17 mouse cellular contexts compared by ENCODE assay signal in genomic region chr9:23383837-23384236, GRCm38 (mm10).
"Had no signal": no experiment of that assay in that cellular context is flagged by ENCODE, and none has a peak within 500 bp of the region (broad histone marks: within the 10 kb centered on the region; RNA-seq: fewer than 3 reads in every experiment).

No protein-coding gene starts in this region.

- H3K4me3 ChIP-seq: layer of hippocampus, adult 2 months; limb, embryonic 10.5 days; limb, embryonic 13.5 days; liver, embryonic 15.5 days had no signal

- H3K9me3 ChIP-seq: limb, embryonic 10.5 days; limb, embryonic 13.5 days; liver, embryonic 15.5 days had no signal

- ATAC-seq: intestine, postnatal 0 days had no signal

- H3K4me2 ChIP-seq: limb, embryonic 13.5 days; liver, embryonic 11.5 days; liver, embryonic 15.5 days; lung, embryonic 14.5 days; midbrain, embryonic 11.5 days had no signal

- H3K36me3 ChIP-seq: limb, embryonic 10.5 days; limb, embryonic 13.5 days; liver, embryonic 15.5 days had no signal

- H3K27ac ChIP-seq: kidney, postnatal 0 days; layer of hippocampus, adult 2 months; limb, embryonic 10.5 days; limb, embryonic 13.5 days; liver, embryonic 15.5 days had no signal

- DNase-seq: kidney, adult 2 months; kidney, postnatal 25 days; layer of hippocampus, adult 9-11 months; lung, postnatal 14 days; lung, postnatal 4 days; midbrain, embryonic 14.5 days; thymus, adult 18-20 months; thymus, postnatal 36 days had no signal

- H3K27me3 ChIP-seq: liver, embryonic 15.5 days had no signal

- H3K4me1 ChIP-seq: liver, embryonic 15.5 days had no signal

- H3K9ac ChIP-seq: limb, embryonic 13.5 days; liver, embryonic 15.5 days; lung, embryonic 14.5 days had no signal
